Mouse (Mus musculus) embryonic fibroblast, embryonic 13.5 days (primary cell): ENCODE results near the gene Ubxn10. TPM values are rescaled to one million over a fixed set of nuclear protein-coding genes. Genes with fewer than 3 reads are reported as not detected.

Experiments used
- H3K27ac ChIP-seq: 2 replicates; pipeline ENCODE4 v1.5.1; 2012; ENCODE audit warnings: low read length, control low read depth, inconsistent platforms; ENCODE audit not compliant: insufficient read depth
- H3K4me1 ChIP-seq: 2 replicates; pipeline ENCODE4 v1.6.1; 2011; ENCODE audit warnings: low read length; ENCODE audit not compliant: control insufficient read depth, insufficient read depth
- H3K4me3 ChIP-seq: 2 replicates; pipeline ENCODE4 v1.5.1; 2011; ENCODE audit warnings: mild to moderate bottlenecking, control low read depth, low read length; ENCODE audit not compliant: insufficient read depth
- CTCF ChIP-seq: IDR thresholded peaks from 2 replicates; pipeline ENCODE4 v1.5.1; 2011; ENCODE audit warnings: mild to moderate bottlenecking, control low read depth, low read length, moderate library complexity, borderline replicate concordance; ENCODE audit not compliant: insufficient read depth
- POLR2A ChIP-seq: IDR thresholded peaks from 2 replicates; pipeline ENCODE4 v1.6.1; 2011; ENCODE audit warnings: low read depth, mild to moderate bottlenecking, control low read depth, low read length, moderate library complexity
- polyA plus RNA-seq: library from polyadenylated mRNA; stranded (reverse); fragments of >200 nt; gene quantifications from 2 replicates; pipeline ENCODE4 v1.2.4, GENCODE M21; 2011; ENCODE audit warnings: low read depth; ENCODE audit not compliant: missing spikeins, insufficient read length

Ubxn10 gene
- polyA plus RNA-seq, 1 experiment, result not detected

GRCm38 (mm10) chr4:138659936-138660602 is 76.9 kb downstream of the Ubxn10 start:
- no peak overlapping the region for H3K27ac ChIP-seq
- H3K4me3 ChIP-seq, result no peak overlapping the region
- TF ChIP-seq POLR2A (no peak), CTCF (no peak)
- no peaks in the 10 kb centered on the region for H3K4me1 ChIP-seq

Other genes with a start within 250 kb of the Ubxn10 start
- not detected in 2 replicates for gene Vwa5b1, start 101.3 kb downstream of the Ubxn10 start, polyA plus RNA-seq
- not detected in 2 replicates for gene Pla2g2c, start 12.4 kb downstream of the Ubxn10 start, polyA plus RNA-seq
- not detected in 2 replicates for gene Pla2g2f, start 20.5 kb upstream of the Ubxn10 start, polyA plus RNA-seq
- gene Pla2g2d, start 38.6 kb upstream of the Ubxn10 start, polyA plus RNA-seq, result not detected in 2 replicates
- not detected in 2 replicates for gene Pla2g5, start 126.3 kb upstream of the Ubxn10 start, polyA plus RNA-seq
- not detected in 2 replicates for gene Gm13030, start 136.8 kb upstream of the Ubxn10 start, polyA plus RNA-seq
- 0.61 TPM in 1 of 2 replicates, not detected in the other for gene Pla2g2e, start 140.8 kb upstream of the Ubxn10 start, polyA plus RNA-seq
- gene Otud3, start 176.8 kb upstream of the Ubxn10 start, polyA plus RNA-seq, result 8.9 and 9.2 TPM in 2 replicates
- not detected in 2 replicates for gene Rnf186, start 229.9 kb upstream of the Ubxn10 start, polyA plus RNA-seq
- gene Tmco4, start 235.7 kb upstream of the Ubxn10 start, polyA plus RNA-seq, result 8.5 and 14.3 TPM in 2 replicates